10 mouse cellular contexts compared by ENCODE assay signal in the genomic region with DNA sequence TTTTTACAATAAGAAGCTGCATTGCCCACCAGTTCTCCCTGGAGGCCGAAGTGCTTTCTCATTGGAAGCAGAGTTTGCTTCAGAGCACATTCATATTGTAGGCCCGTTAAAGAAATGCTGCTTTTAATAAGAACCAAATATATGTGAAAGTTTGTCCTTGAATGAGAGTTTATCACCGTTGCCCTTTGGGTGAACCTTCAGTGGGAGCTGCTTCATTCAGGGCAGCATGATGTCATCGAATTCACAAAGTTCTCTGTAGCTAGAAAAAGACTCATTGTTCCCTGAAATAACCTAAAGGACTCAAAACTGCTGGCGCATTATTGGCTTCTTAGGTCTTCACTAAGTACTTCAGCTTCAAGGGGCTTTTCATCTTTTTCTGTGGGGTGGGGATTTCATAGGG.
DNase-seq lines count a peak whose midpoint lies in the region; ATAC-seq and TF ChIP-seq lines count a peak whose summit lies in the region.
"Had no signal": no experiment of that assay in that cellular context is flagged by ENCODE, and none has a peak within 500 bp of the region (broad histone marks: within the 10 kb centered on the region; RNA-seq: fewer than 3 reads in every experiment).

No protein-coding gene starts in this region.

- H3K36me3 ChIP-seq in intestine, embryonic 14.5 days (ENCODE audit: control insufficient read depth, insufficient read depth, low read length) = no peaks in the 10 kb centered on the region
- no peaks in the 10 kb centered on the region for H3K36me3 ChIP-seq in intestine, postnatal 0 days (ENCODE audit: control insufficient read depth, insufficient read depth)
- H3K36me3 ChIP-seq in midbrain, embryonic 11.5 days (ENCODE audit: control insufficient read depth, insufficient read depth, low read length) = no peaks in the 10 kb centered on the region
- no peaks in the 10 kb centered on the region for H3K36me3 ChIP-seq in midbrain, embryonic 14.5 days (ENCODE audit: control insufficient read depth, insufficient read depth, low read length)
- H3K36me3 ChIP-seq in heart, embryonic 10.5 days = no peaks in the 10 kb centered on the region

- H3K4me2 ChIP-seq in intestine, embryonic 14.5 days (ENCODE audit: low read length) = no peak overlapping the region
- H3K4me2 ChIP-seq in intestine, postnatal 0 days (replicated peaks; ENCODE audit: low read depth) = no peak overlapping the region
- no peak overlapping the region for H3K4me2 ChIP-seq in midbrain, embryonic 11.5 days
- H3K4me2 ChIP-seq in midbrain, embryonic 14.5 days (ENCODE audit: low read length) = no peak overlapping the region

- no peak for ATAC-seq in intestine, embryonic 14.5 days (replicated peaks; ENCODE audit: low FRiP score, low TSS enrichment, low read depth)
- no peak for ATAC-seq in intestine, postnatal 0 days
- ATAC-seq in midbrain, embryonic 11.5 days (ENCODE audit: low FRiP score) = no peak
- no peak for ATAC-seq in midbrain, embryonic 14.5 days (ENCODE audit: low FRiP score, low TSS enrichment)
- no peak for ATAC-seq in megakaryocyte, adult 5-6 weeks (ENCODE audit: poor library complexity, severe bottlenecking)

- H3K27me3 ChIP-seq in intestine, embryonic 14.5 days (replicated peaks; ENCODE audit: control insufficient read depth, insufficient read depth, low read length) = no peaks in the 10 kb centered on the region
- no peaks in the 10 kb centered on the region for H3K27me3 ChIP-seq in intestine, postnatal 0 days (replicated peaks; ENCODE audit: control insufficient read depth, insufficient read depth, low read length)
- H3K27me3 ChIP-seq in midbrain, embryonic 11.5 days (ENCODE audit: control insufficient read depth, insufficient read depth, low read length) = no peaks in the 10 kb centered on the region
- no peaks in the 10 kb centered on the region for H3K27me3 ChIP-seq in midbrain, embryonic 14.5 days (ENCODE audit: control insufficient read depth, insufficient read depth, low read length)
- H3K27me3 ChIP-seq in heart, embryonic 10.5 days (ENCODE audit: insufficient read depth, poor library complexity, severe bottlenecking) = no peaks in the 10 kb centered on the region

- H3K4me3 ChIP-seq in intestine, embryonic 14.5 days (ENCODE audit: low read depth, low read length) = no peak overlapping the region
- H3K4me3 ChIP-seq in intestine, postnatal 0 days (ENCODE audit: low read depth, low read length) = no peak overlapping the region
- no peak overlapping the region for H3K4me3 ChIP-seq in midbrain, embryonic 11.5 days (ENCODE audit: low read depth, low read length)
- no peak overlapping the region for H3K4me3 ChIP-seq in midbrain, embryonic 14.5 days (replicated peaks; ENCODE audit: low read depth, low read length)
- no peak overlapping the region for H3K4me3 ChIP-seq in heart, embryonic 10.5 days
- H3K4me3 ChIP-seq: myocyte had no signal

- peaks cover 22% of the 10 kb centered on the region for H3K4me1 ChIP-seq in intestine, embryonic 14.5 days (replicated peaks; ENCODE audit: control insufficient read depth, insufficient read depth, low read length)
- H3K4me1 ChIP-seq in intestine, postnatal 0 days (replicated peaks; ENCODE audit: control insufficient read depth, insufficient read depth, low read length) = peaks cover 10% of the 10 kb centered on the region; the same call in 1 of the 2 replicates
- peaks cover 15% of the 10 kb centered on the region for H3K4me1 ChIP-seq in midbrain, embryonic 11.5 days (ENCODE audit: control insufficient read depth, insufficient read depth, low read length)
- H3K4me1 ChIP-seq in midbrain, embryonic 14.5 days (ENCODE audit: control insufficient read depth, insufficient read depth, low read length) = no peaks in the 10 kb centered on the region
- H3K4me1 ChIP-seq in heart, embryonic 10.5 days = peaks cover 37% of the 10 kb centered on the region

- H3K9me3 ChIP-seq in intestine, embryonic 14.5 days (ENCODE audit: control insufficient read depth, low read length) = no peaks in the 10 kb centered on the region
- no peaks in the 10 kb centered on the region for H3K9me3 ChIP-seq in intestine, postnatal 0 days (ENCODE audit: control insufficient read depth)
- H3K9me3 ChIP-seq in midbrain, embryonic 11.5 days (ENCODE audit: control insufficient read depth, low read length) = no peaks in the 10 kb centered on the region
- H3K9me3 ChIP-seq in midbrain, embryonic 14.5 days (ENCODE audit: control insufficient read depth, low read length) = no peaks in the 10 kb centered on the region
- H3K9me3 ChIP-seq in heart, embryonic 10.5 days = no peaks in the 10 kb centered on the region

- DNase-seq in intestine, embryonic 14.5 days (ENCODE audit: low spot score) = no peak
- DNase-seq in midbrain, embryonic 11.5 days (ENCODE audit: low spot score, missing footprints) = peak; percentile 77
- DNase-seq in midbrain, embryonic 14.5 days = no peak
- DNase-seq in heart, embryonic 10.5 days (ENCODE audit: low spot score) = peak; percentile 76
- DNase-seq in layer of hippocampus, adult 9-10 months (ENCODE audit: low spot score) = no peak
- DNase-seq: cerebellum, adult 9-10 months; lung, postnatal 10 days had no signal

- H3K27ac ChIP-seq in intestine, embryonic 14.5 days (ENCODE audit: low read depth) = peak overlapping the region; percentile 51; the same call in 1 of the 2 replicates
- H3K27ac ChIP-seq in intestine, postnatal 0 days (ENCODE audit: low read depth, low read length) = no peak overlapping the region
- H3K27ac ChIP-seq in midbrain, embryonic 11.5 days (ENCODE audit: low read depth, low read length) = no peak overlapping the region
- no peak overlapping the region for H3K27ac ChIP-seq in midbrain, embryonic 14.5 days (replicated peaks; ENCODE audit: low read depth, low read length)
- peak overlapping the region; percentile 77; the same call in 1 of the 2 replicates for H3K27ac ChIP-seq in heart, embryonic 10.5 days

- no peak overlapping the region for H3K9ac ChIP-seq in intestine, embryonic 14.5 days (ENCODE audit: low read length)
- H3K9ac ChIP-seq in intestine, postnatal 0 days (ENCODE audit: low read depth, low read length) = no peak overlapping the region
- H3K9ac ChIP-seq in midbrain, embryonic 11.5 days (ENCODE audit: low read length) = no peak overlapping the region
- no peak overlapping the region for H3K9ac ChIP-seq in midbrain, embryonic 14.5 days (replicated peaks; ENCODE audit: low read length)

- TF ChIP-seq CTCF in intestine, postnatal 0 days (IDR thresholded peaks at IDR 0.05; ENCODE audit: low read depth) = no peak

- WGBS in intestine, embryonic 14.5 days = 45% methylated on average over 5 of the region's 5 CpGs
- 33% methylated on average over 5 of the region's 5 CpGs for WGBS in intestine, postnatal 0 days
- WGBS in midbrain, embryonic 11.5 days = 47% methylated on average over 5 of the region's 5 CpGs
- WGBS in midbrain, embryonic 14.5 days = 56% methylated on average over 5 of the region's 5 CpGs
- 41% methylated on average over 5 of the region's 5 CpGs for WGBS in heart, embryonic 10.5 days

Comparison
In these comparisons a context has a peak if more than half of its experiments do, and no peak if none do; other contexts are left out.
1. DNase-seq: peak in midbrain, embryonic 11.5 days (single experiment) and heart, embryonic 10.5 days (single experiment); none in intestine, embryonic 14.5 days (single experiment), midbrain, embryonic 14.5 days (single experiment) and layer of hippocampus, adult 9-10 months (single experiment).
2. H3K27ac ChIP-seq: peak in intestine, embryonic 14.5 days (single experiment) and heart, embryonic 10.5 days (single experiment); none in intestine, postnatal 0 days (single experiment), midbrain, embryonic 11.5 days (single experiment) and midbrain, embryonic 14.5 days (single experiment).